Mouse (Mus musculus) T-helper 2 cell (primary cell): ENCODE measurements around the gene Slc25a4.
"Not testable (repeated sequence)": the region's sequence is repeated elsewhere in the genome, so short reads cannot be mapped to it uniquely, and the experiment has no call there.

Experiments
- in situ Hi-C: fragments of 300-600 bp; cut with MboI, MseI; formaldehyde crosslinking; loops from one replicate; pipeline ENCODE4 v1.15.1; 2025; ENCODE audit warnings: high pct_unique_total_duplicates

The Slc25a4 gene

GRCm38 (mm10) chr8:46210404-46211315 is at the start of gene Slc25a4:
Gene Slc25a4 (minus strand): TSS chr8:46211284.
- in situ Hi-C loops: no loop called here

- in situ Hi-C loops: no loop called here
Measured at GRCm38 (mm10) chr8:46257921-46258682, 47.0 kb upstream of the Slc25a4 start.

- in situ Hi-C loops: no loop called here
Measured at GRCm38 (mm10) chr8:46252456-46252855, 41.4 kb upstream of the Slc25a4 start.

- in situ Hi-C loops: no loop called here
Measured at GRCm38 (mm10) chr8:46251561-46251960, 40.5 kb upstream of the Slc25a4 start.

- in situ Hi-C loops: loop anchor here (5.0 to 10.0 kb wide), 2 partner anchors 66 to 718 kb away; no protein-coding TSS in a partner anchor
Measured at GRCm38 (mm10) chr8:46246346-46246745, 35.3 kb upstream of the Slc25a4 start.

- in situ Hi-C loops: loop anchor here (10.0 kb wide), 1 partner anchor 722 kb away; no protein-coding TSS in a partner anchor
Measured at GRCm38 (mm10) chr8:46242946-46243345, 31.9 kb upstream of the Slc25a4 start.

GRCm38 (mm10) chr8:46241568-46242374 is 30.7 kb upstream of the Slc25a4 start:
- in situ Hi-C loops: loop anchor here (10.0 kb wide), 1 partner anchor 723 kb away; no protein-coding TSS in a partner anchor

DNA sequence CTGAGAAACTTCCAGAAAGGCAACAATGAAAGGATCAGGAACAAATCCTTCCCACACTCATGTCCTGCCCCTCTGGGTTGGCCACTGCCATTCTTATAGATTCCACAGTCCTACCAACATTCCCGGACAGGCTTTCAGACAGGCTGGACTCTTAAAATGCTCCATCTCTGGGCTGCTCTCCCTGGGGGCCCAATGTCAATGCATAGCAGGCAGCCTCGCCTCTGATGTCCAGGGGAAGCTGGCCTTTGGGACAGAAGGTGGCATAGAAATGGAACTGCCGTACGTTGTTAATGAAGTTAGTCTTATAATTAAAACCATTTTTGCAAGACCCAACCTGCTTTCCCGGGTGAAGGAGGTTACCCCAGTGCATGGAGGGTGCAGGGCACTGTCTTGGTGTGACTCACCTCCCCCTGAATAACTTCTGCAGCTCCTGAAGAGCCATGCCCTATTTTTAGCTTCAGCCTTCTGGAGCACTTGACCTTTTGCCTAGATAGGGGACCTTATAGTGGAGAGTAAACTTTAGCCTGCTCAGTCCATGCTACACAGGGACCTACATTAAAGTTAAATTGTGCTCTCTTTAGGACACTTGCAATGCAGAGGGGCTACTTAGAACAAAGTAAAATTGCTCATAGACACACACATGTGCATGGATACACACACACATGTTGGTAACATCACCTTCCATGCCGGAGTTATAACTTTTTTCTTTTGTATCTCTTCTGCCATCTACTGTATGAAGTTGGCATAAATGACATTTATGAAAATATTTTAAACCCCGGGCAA is 25.5 kb upstream of the Slc25a4 start:
- in situ Hi-C loops: no loop called here

GRCm38 (mm10) chr8:46234736-46235135 is 23.7 kb upstream of the Slc25a4 start:
- in situ Hi-C loops: no loop called here

GRCm38 (mm10) chr8:46232798-46233197 is 21.7 kb upstream of the Slc25a4 start:
- in situ Hi-C loops: no loop called here

GRCm38 (mm10) chr8:46231968-46232367 is 20.9 kb upstream of the Slc25a4 start:
- in situ Hi-C loops: not testable (repeated sequence)

GRCm38 (mm10) chr8:46226622-46227021 is 15.5 kb upstream of the Slc25a4 start:
- in situ Hi-C loops: no loop called here

DNA sequence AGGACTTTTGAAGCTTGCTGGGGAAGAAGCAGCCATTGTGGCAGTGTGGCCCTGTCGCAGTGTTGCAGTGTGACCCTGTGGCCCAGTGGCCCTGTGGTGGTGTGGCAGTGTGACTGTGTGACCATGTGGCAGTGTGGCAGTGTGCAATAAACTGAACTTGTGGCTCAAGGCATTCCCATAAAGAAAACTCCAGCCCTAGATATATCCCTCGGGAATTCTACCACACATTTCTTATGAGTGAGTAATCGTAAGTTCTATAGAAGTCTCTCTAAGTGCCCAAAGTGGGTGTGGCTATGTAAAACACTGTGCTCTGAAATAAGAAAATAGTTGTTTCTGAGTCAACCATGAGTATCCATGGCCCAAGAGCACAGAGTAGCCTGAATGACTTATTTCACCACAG is 14.4 kb upstream of the Slc25a4 start:
- in situ Hi-C loops: no loop called here

DNA sequence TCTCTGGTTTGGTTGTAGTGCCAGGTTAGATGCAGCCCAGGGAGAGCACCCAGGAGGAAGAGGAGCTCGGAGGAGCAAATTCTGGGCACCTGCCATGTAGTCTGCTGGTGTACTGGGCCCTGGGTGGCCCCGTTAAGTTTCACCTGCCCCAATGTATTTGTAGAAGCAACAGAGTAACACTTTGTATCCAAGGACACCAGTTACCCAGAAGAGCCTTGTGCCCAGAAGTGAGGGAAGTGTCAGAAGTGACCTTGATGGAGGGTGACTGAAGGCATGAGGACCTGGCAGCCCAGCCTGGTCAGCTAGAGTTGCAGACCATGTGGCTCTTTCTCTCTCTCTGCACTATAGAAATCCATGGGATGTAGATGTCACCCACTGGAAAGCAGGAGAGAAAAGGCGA is 9.5 kb upstream of the Slc25a4 start:
- in situ Hi-C loops: no loop called here

DNA sequence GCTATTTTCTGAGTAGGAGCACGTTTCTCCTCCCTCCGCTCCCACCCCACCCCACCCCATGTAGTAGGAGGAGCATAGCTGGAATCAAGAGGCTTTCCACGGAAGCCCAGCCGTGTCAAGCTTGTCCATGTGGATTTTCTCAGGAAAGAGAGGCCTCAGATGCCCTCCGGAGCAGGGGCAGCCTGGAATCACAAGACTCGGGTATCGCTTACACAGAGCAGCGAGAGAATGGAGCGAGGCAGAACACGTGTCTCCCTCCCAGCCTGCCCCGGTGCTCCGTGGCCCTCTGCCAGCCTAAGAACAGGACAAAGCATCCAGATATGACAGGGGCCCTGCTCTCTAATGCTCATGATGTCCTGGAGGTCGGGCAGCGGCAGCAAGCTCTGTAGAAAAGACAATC is 5.8 kb upstream of the Slc25a4 start:
- in situ Hi-C loops: no loop called here

DNA sequence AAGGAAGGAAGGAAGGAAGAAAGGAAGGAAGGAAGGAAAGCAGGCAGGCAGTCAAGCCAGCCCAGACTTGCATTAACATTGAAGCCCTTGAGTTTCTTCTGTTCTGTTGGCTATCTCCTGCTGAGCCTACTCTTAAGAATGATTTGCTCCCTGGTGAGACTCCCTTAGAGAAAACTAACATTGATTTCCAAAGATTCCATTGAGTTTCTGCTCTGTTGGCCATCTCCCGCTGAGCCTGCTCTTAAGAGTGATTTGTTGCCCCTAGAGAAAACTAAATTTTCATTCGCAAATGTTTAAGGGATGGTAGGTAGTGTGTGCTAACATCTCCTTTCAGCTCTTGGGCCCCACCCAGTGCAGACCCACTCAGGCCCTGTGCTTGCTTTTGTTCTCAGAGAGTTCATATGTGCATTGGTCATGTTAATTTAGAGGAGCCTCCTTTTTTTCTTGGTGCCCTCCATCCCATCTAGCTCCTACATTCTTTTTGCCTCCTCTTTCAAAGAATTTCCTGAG is 2.9 kb upstream of the Slc25a4 start:
- in situ Hi-C loops: no loop called here

- in situ Hi-C loops: no loop called here
Measured at GRCm38 (mm10) chr8:46212194-46212593, 1.1 kb upstream of the Slc25a4 start.

- in situ Hi-C loops: no loop called here
Measured at GRCm38 (mm10) chr8:46211611-46212071, 557 bp upstream of the Slc25a4 start.

DNA sequence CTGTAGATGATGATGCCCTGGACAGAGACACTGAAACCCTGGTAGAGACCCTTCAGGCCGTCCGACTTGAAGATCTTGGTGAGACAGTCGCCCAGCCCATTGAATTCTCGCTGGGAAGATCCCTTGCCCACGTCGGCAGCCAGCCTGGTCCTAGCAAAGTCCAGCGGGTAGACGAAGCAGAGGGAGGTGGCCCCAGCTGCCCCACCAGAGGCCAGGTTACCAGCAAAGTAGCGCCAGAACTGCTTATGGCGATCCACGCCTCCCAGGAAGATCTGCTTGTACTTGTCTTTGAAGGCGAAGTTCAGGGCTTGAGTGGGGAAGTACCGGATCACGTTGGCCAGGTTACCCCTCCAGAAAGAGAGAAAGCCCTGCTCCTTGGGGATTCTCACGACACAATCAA is 2.0 kb downstream of the Slc25a4 start:
- in situ Hi-C loops: no loop called here

DNA sequence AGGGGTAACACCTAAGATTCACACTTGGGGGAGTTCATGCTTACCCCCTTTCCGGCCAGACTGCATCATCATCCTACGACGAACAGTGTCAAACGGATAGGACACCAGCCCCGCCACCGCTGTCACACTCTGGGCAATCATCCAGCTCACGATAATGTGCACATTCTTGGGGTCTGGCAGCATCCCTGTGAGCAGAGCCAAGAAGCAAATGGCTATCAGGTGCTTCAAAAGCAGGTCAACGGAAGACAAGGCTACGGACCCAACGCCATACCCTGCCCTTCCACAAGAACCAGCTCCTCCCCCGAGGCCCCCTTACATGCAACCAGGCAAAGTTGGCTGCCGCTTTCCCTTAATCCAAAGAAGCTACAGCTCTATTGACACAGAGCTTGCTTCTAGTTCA is 2.7 kb downstream of the Slc25a4 start:
- in situ Hi-C loops: no loop called here
